Comparison of ENCODE assay signal across 8 mouse cellular contexts in the genomic region with DNA sequence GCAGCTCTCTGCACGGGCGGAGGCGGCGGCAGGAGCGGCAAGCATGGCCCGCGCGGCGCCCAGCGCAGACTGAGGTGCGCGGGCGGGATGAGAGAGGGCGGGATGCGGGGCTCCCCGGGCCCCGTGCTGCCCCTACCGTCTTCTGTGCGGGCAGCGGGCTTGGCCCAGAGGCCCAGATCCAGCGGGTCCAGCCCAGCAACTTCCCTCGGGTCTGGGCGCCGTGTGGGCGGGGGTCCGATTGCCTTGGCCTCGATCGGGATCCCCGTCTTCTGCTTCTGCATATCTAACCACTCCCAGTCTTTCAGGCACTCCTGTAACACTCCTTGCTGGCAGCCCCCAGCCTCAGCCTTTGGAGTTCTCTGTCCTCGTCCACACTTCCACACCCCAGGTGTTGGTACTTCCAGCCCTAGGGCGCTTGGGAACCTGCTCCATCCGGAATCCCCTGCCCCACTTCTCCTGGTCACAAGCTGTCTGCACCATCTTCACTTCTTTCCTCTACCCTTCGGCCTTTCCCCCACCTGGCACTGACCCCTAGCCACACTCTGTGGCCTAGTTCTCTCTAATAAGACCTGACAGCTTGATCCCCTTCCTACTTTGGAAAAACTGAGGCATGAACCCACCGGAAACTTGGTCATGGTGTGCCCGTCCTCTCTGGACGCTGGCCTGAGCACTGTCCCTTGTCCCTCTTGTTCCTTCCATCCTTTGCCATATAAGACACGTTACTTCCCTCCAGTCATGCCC. TPM values are rescaled to one million over a fixed set of nuclear protein-coding genes. Genes with fewer than 3 reads are reported as not detected.
DNase-seq lines count a peak whose midpoint lies in the region; ATAC-seq and TF ChIP-seq lines count a peak whose summit lies in the region.

No protein-coding gene starts in this region.

- intact Hi-C loops in heart, postnatal 25 days (cut with DNase I), result loop anchor here (2.0 kb wide), 1 partner anchor 45 kb away; no protein-coding TSS in a partner anchor

- H3K27ac ChIP-seq in heart, embryonic 11.5 days (ENCODE audit: low read depth, low read length), result peak overlapping the region; percentile 82
- H3K27ac ChIP-seq in forebrain, embryonic 16.5 days (ENCODE audit: low read length), result peak overlapping the region; percentile 73
- peak overlapping the region; percentile 86 for H3K27ac ChIP-seq in limb, embryonic 12.5 days
- H3K27ac ChIP-seq in olfactory bulb, adult 2 months (ENCODE audit: insufficient read depth, low read depth, low read length), result peak overlapping the region; percentile 65; the same call in 1 of the 2 replicates

- 2% methylated on average over 26 of the region's 37 CpGs for WGBS in heart, embryonic 11.5 days (ENCODE audit: insufficient replicate concordance)
- WGBS in forebrain, embryonic 16.5 days, result 2% methylated on average over 36 of the region's 37 CpGs
- under 1% methylated on average over 34 of the region's 37 CpGs for WGBS in limb, embryonic 12.5 days
- 2% methylated on average over 33 of the region's 37 CpGs for WGBS in olfactory bulb, adult 2 months

- H3K36me3 ChIP-seq in heart, embryonic 11.5 days (ENCODE audit: control insufficient read depth, insufficient read depth, low read length), result no peaks in the 10 kb centered on the region
- H3K36me3 ChIP-seq in forebrain, embryonic 16.5 days (ENCODE audit: control insufficient read depth, insufficient read depth), result no peaks in the 10 kb centered on the region
- peaks cover 6% of the 10 kb centered on the region; the same call in 1 of the 2 replicates for H3K36me3 ChIP-seq in limb, embryonic 12.5 days

- peak; percentile 23 for ATAC-seq in heart, embryonic 11.5 days (replicated peaks; ENCODE audit: insufficient number of reproducible peaks, low FRiP score, low TSS enrichment)
- ATAC-seq in forebrain, embryonic 16.5 days, result peak; percentile 73
- ATAC-seq in limb, embryonic 12.5 days (ENCODE audit: insufficient number of reproducible peaks, insufficient read depth, low FRiP score, low TSS enrichment, low read depth), result peak; percentile 48

- TF ChIP-seq POLR2A in olfactory bulb, adult 2 months (IDR thresholded peaks at IDR 0.05; ENCODE audit: insufficient read depth, low read depth, low read length), result no peak

- no peak for TF ChIP-seq CTCF in olfactory bulb, adult 2 months (IDR thresholded peaks at IDR 0.05; ENCODE audit: insufficient read depth, low read depth, low read length)

- no peaks in the 10 kb centered on the region for H3K9me3 ChIP-seq in heart, embryonic 11.5 days (replicated peaks; ENCODE audit: control insufficient read depth, low read length)
- H3K9me3 ChIP-seq in forebrain, embryonic 16.5 days (ENCODE audit: control insufficient read depth, low read length), result no peaks in the 10 kb centered on the region
- H3K9me3 ChIP-seq in limb, embryonic 12.5 days, result no peaks in the 10 kb centered on the region

- DNase-seq in heart, postnatal 25 days (ENCODE audit: low spot score), result no peak
- DNase-seq in urinary bladder, postnatal 14 days (ENCODE audit: low spot score), result peak; percentile 29
- DNase-seq in urinary bladder, adult 18-20 months (ENCODE audit: low spot score in 2 of 2), result no peak
- DNase-seq in cerebellum, postnatal 4 days (ENCODE audit: low spot score in 2 of 2), result no peak

- H3K9ac ChIP-seq in heart, embryonic 11.5 days (ENCODE audit: low read depth, low read length), result peak overlapping the region; percentile 93
- peak overlapping the region; percentile 90 for H3K9ac ChIP-seq in forebrain, embryonic 16.5 days (replicated peaks; ENCODE audit: low read depth, low read length)
- peak overlapping the region; percentile 95 for H3K9ac ChIP-seq in limb, embryonic 12.5 days (replicated peaks)

- peak overlapping the region; percentile 97 for H3K4me2 ChIP-seq in heart, embryonic 11.5 days
- H3K4me2 ChIP-seq in forebrain, embryonic 16.5 days (ENCODE audit: low read length), result peak overlapping the region; percentile 96
- peak overlapping the region; percentile 90 for H3K4me2 ChIP-seq in limb, embryonic 12.5 days

- H3K27me3 ChIP-seq in heart, embryonic 11.5 days (ENCODE audit: control insufficient read depth, insufficient read depth, low read length), result no peaks in the 10 kb centered on the region
- H3K27me3 ChIP-seq in forebrain, embryonic 16.5 days (replicated peaks; ENCODE audit: control insufficient read depth, insufficient read depth, low read length), result no peaks in the 10 kb centered on the region
- H3K27me3 ChIP-seq in limb, embryonic 12.5 days, result no peaks in the 10 kb centered on the region

- peak overlapping the region; percentile 84 for H3K4me3 ChIP-seq in heart, embryonic 11.5 days (ENCODE audit: low read depth, low read length)
- H3K4me3 ChIP-seq in forebrain, embryonic 16.5 days (replicated peaks; ENCODE audit: low read length), result peak overlapping the region; percentile 87
- peak overlapping the region; percentile 84 for H3K4me3 ChIP-seq in limb, embryonic 12.5 days (replicated peaks)
- peak overlapping the region; percentile 93 for H3K4me3 ChIP-seq in olfactory bulb, adult 2 months (ENCODE audit: insufficient read depth, low read depth, low read length)

- peaks cover 24% of the 10 kb centered on the region for H3K4me1 ChIP-seq in heart, embryonic 11.5 days (ENCODE audit: control insufficient read depth, insufficient read depth, low read length)
- H3K4me1 ChIP-seq in forebrain, embryonic 16.5 days (replicated peaks; ENCODE audit: control insufficient read depth, insufficient read depth, low read length), result peaks cover 24% of the 10 kb centered on the region
- H3K4me1 ChIP-seq in limb, embryonic 12.5 days (replicated peaks), result peaks cover 30% of the 10 kb centered on the region
- H3K4me1 ChIP-seq in olfactory bulb, adult 2 months (ENCODE audit: control insufficient read depth, insufficient read depth, low read length), result peaks cover 18% of the 10 kb centered on the region

RNA-seq across cellular contexts. Expression of gene St3gal2, which starts 0.5 kb away (rescaled TPM):
- 11.9 TPM in 2 replicates for polyA plus RNA-seq in heart, embryonic 11.5 days (2014; fragmentation: Nextera tagmentation; extraction: Ambion mirVana)
- 10 to 100 TPM; 22.9 to 29.4 TPM for total RNA-seq in heart, postnatal 25 days (2021)
- polyA plus RNA-seq in forebrain, embryonic 16.5 days (2015; fragmentation: Nextera tagmentation; extraction: Ambion mirVana), result 24.7 and 25.2 TPM in 2 replicates
- 41.6 and 44.2 TPM in 2 replicates for polyA plus RNA-seq in limb, embryonic 12.5 days (2016; fragmentation: Nextera tagmentation; extraction: Ambion mirVana)
- polyA plus RNA-seq in olfactory bulb, adult 2 months (2012; ENCODE audit: insufficient read depth, insufficient read length, low replicate concordance, missing spikeins), result not detected in 2 replicates

RNA-seq across cellular contexts. Expression of gene Fuk, which starts 17.9 kb away (rescaled TPM):
- 5.1 and 5.7 TPM in 2 replicates for polyA plus RNA-seq in heart, embryonic 11.5 days (2014; fragmentation: Nextera tagmentation; extraction: Ambion mirVana)
- total RNA-seq in heart, postnatal 25 days (2021), result 1 to 10 TPM; 4.6 to 5.4 TPM
- 8.2 and 8.4 TPM in 2 replicates for polyA plus RNA-seq in forebrain, embryonic 16.5 days (2015; fragmentation: Nextera tagmentation; extraction: Ambion mirVana)
- 17.9 and 20.3 TPM in 2 replicates for polyA plus RNA-seq in limb, embryonic 12.5 days (2016; fragmentation: Nextera tagmentation; extraction: Ambion mirVana)
- not detected in 2 replicates for polyA plus RNA-seq in olfactory bulb, adult 2 months (2012; ENCODE audit: insufficient read depth, insufficient read length, low replicate concordance, missing spikeins)

Comparison
In these comparisons a context has a peak if more than half of its experiments do, and no peak if none do; other contexts are left out.
1. ATAC-seq: peak in every context shown above with its lines; median percentile 73 in forebrain, embryonic 16.5 days; 48 in limb, embryonic 12.5 days; 23 in heart, embryonic 11.5 days.